Mouse (Mus musculus): ENCODE measurements at regions not wholly inside any gene's neighbourhood (a gene's known extent, or its start where the extent isn't known, plus 50 kb on each side); places are given as distances from the start of the nearest gene placed in this dataset.

GRCm38 (mm10) chr2:50704297-50704696 is 407.7 kb upstream of the Mmadhc start:
- H3K9ac ChIP-seq (ENCODE audit: low read length): no peak overlapping the region
- ATAC-seq (ENCODE audit: insufficient number of reproducible peaks, insufficient read depth, low FRiP score, low read depth): peak; percentile 56
- H3K4me2 ChIP-seq (ENCODE audit: low read length): no peak overlapping the region
- H3K9me3 ChIP-seq (ENCODE audit: control insufficient read depth, low read length): no peaks in the 10 kb centered on the region
- H3K4me1 ChIP-seq (ENCODE audit: control insufficient read depth in 2 of 2, insufficient read depth in 2 of 2, low read length in 2 of 2): peaks cover 6 to 12% of the 10 kb centered on the region in 2 experiments
- WGBS: 36% methylated on average over 3 of the region's 3 CpGs
- no peaks in the 10 kb centered on the region for H3K36me3 ChIP-seq (ENCODE audit: control insufficient read depth, insufficient read depth, low read length)
- peak overlapping the region in 1 of 2 experiments; percentile 28; a peak in 1 of 4 replicates for H3K27ac ChIP-seq (replicated peaks in 1 of 2; ENCODE audit: control insufficient read depth in 1 of 2, insufficient read depth in 1 of 2, low read depth in 2 of 2, low read length in 2 of 2)
- H3K27me3 ChIP-seq (ENCODE audit: control insufficient read depth, insufficient read depth, low read length): no peaks in the 10 kb centered on the region
- H3K4me3 ChIP-seq (ENCODE audit: control insufficient read depth in 1 of 2, insufficient read depth in 1 of 2, low read depth in 1 of 2, low read length in 2 of 2): no peak overlapping the region

- Histone ChIP-seq H3K4me2 (ENCODE audit: low read length) (no peak overlapping the region), H3K9me3 (ENCODE audit: control insufficient read depth, low read length) (no peaks in the 10 kb centered on the region), H3K4me3 (ENCODE audit: control insufficient read depth in 1 of 2, insufficient read depth in 1 of 2, low read depth in 1 of 2, low read length in 2 of 2) (no peak overlapping the region), H3K27me3 (ENCODE audit: control insufficient read depth, insufficient read depth, low read length) (no peaks in the 10 kb centered on the region), H3K9ac (ENCODE audit: low read length) (no peak overlapping the region), H3K36me3 (ENCODE audit: control insufficient read depth, insufficient read depth, low read length) (no peaks in the 10 kb centered on the region), H3K27ac (replicated peaks in 1 of 2; ENCODE audit: control insufficient read depth in 1 of 2, insufficient read depth in 1 of 2, low read depth in 2 of 2, low read length in 2 of 2) (no peak overlapping the region), H3K4me1 (ENCODE audit: control insufficient read depth in 2 of 2, insufficient read depth in 2 of 2, low read length in 2 of 2) (peaks cover 6 to 12% of the 10 kb centered on the region in 2 experiments)
- no peak for ATAC-seq (ENCODE audit: insufficient number of reproducible peaks, insufficient read depth, low FRiP score, low read depth)
- 87% methylated on average over 15 of the region's 15 CpGs for WGBS
Measured at GRCm38 (mm10) chr2:50702584-50703450, 406.2 kb upstream of the Mmadhc start.

GRCm38 (mm10) chr2:50698841-50699240 is 402.2 kb upstream of the Mmadhc start:
- H3K4me3 ChIP-seq (ENCODE audit: control insufficient read depth in 1 of 2, insufficient read depth in 1 of 2, low read depth in 1 of 2, low read length in 2 of 2): no peak overlapping the region

GRCm38 (mm10) chr2:50696575-50696974 is 400.0 kb upstream of the Mmadhc start:
- Histone ChIP-seq H3K4me2 (ENCODE audit: low read length) (no peak overlapping the region), H3K4me1 (ENCODE audit: control insufficient read depth in 2 of 2, insufficient read depth in 2 of 2, low read length in 2 of 2) (peaks cover 6 to 9% of the 10 kb centered on the region in 2 experiments), H3K9ac (ENCODE audit: low read length) (no peak overlapping the region), H3K36me3 (ENCODE audit: control insufficient read depth, insufficient read depth, low read length) (no peaks in the 10 kb centered on the region), H3K4me3 (ENCODE audit: control insufficient read depth in 1 of 2, insufficient read depth in 1 of 2, low read depth in 1 of 2, low read length in 2 of 2) (no peak overlapping the region), H3K27ac (replicated peaks in 1 of 2; ENCODE audit: control insufficient read depth in 1 of 2, insufficient read depth in 1 of 2, low read depth in 2 of 2, low read length in 2 of 2) (no peak overlapping the region), H3K9me3 (ENCODE audit: control insufficient read depth, low read length) (no peaks in the 10 kb centered on the region), H3K27me3 (ENCODE audit: control insufficient read depth, insufficient read depth, low read length) (no peaks in the 10 kb centered on the region)
- no peak for ATAC-seq (ENCODE audit: insufficient number of reproducible peaks, insufficient read depth, low FRiP score, low read depth)

More at GRCm38 (mm10) chr2:50698841-50699240, 402.2 kb upstream of the Mmadhc start:
- Histone ChIP-seq H3K4me1 (ENCODE audit: control insufficient read depth in 2 of 2, insufficient read depth in 2 of 2, low read length in 2 of 2) (peaks cover 6 to 9% of the 10 kb centered on the region in 2 experiments), H3K9me3 (ENCODE audit: control insufficient read depth, low read length) (no peaks in the 10 kb centered on the region), H3K27ac (replicated peaks in 1 of 2; ENCODE audit: control insufficient read depth in 1 of 2, insufficient read depth in 1 of 2, low read depth in 2 of 2, low read length in 2 of 2) (no peak overlapping the region), H3K9ac (ENCODE audit: low read length) (no peak overlapping the region), H3K27me3 (ENCODE audit: control insufficient read depth, insufficient read depth, low read length) (no peaks in the 10 kb centered on the region), H3K36me3 (ENCODE audit: control insufficient read depth, insufficient read depth, low read length) (no peaks in the 10 kb centered on the region), H3K4me2 (ENCODE audit: low read length) (no peak overlapping the region)
- WGBS: 71% methylated on average over 6 of the region's 6 CpGs
- ATAC-seq (ENCODE audit: insufficient number of reproducible peaks, insufficient read depth, low FRiP score, low read depth): no peak

- WGBS: 53% methylated on average over 2 of the region's 2 CpGs
- H3K27me3 ChIP-seq (ENCODE audit: control insufficient read depth, insufficient read depth, low read length): no peaks in the 10 kb centered on the region
- no peak overlapping the region for H3K27ac ChIP-seq (replicated peaks in 1 of 2; ENCODE audit: control insufficient read depth in 1 of 2, insufficient read depth in 1 of 2, low read depth in 2 of 2, low read length in 2 of 2)
- H3K9ac ChIP-seq (ENCODE audit: low read length): no peak overlapping the region
- no peaks in the 10 kb centered on the region for H3K9me3 ChIP-seq (ENCODE audit: control insufficient read depth, low read length)
- no peak overlapping the region for H3K4me3 ChIP-seq (ENCODE audit: control insufficient read depth in 1 of 2, insufficient read depth in 1 of 2, low read depth in 1 of 2, low read length in 2 of 2)
- no peaks in the 10 kb centered on the region for H3K36me3 ChIP-seq (ENCODE audit: control insufficient read depth, insufficient read depth, low read length)
- H3K4me2 ChIP-seq (ENCODE audit: low read length): no peak overlapping the region
- peaks cover 6 to 9% of the 10 kb centered on the region in 2 experiments; a peak in 3 of 4 replicates for H3K4me1 ChIP-seq (ENCODE audit: control insufficient read depth in 2 of 2, insufficient read depth in 2 of 2, low read length in 2 of 2)
- ATAC-seq (ENCODE audit: insufficient number of reproducible peaks, insufficient read depth, low FRiP score, low read depth): no peak
Measured at GRCm38 (mm10) chr2:50694849-50695248, 398.2 kb upstream of the Mmadhc start.

GRCm38 (mm10) chr2:50693784-50694350 is 397.3 kb upstream of the Mmadhc start:
- H3K9ac ChIP-seq (ENCODE audit: low read length): no peak overlapping the region
- no peaks in the 10 kb centered on the region for H3K27me3 ChIP-seq (ENCODE audit: control insufficient read depth, insufficient read depth, low read length)
- WGBS: 85% methylated on average over 7 of the region's 7 CpGs
- no peaks in the 10 kb centered on the region for H3K36me3 ChIP-seq (ENCODE audit: control insufficient read depth, insufficient read depth, low read length)
- no peak overlapping the region for H3K27ac ChIP-seq (replicated peaks in 1 of 2; ENCODE audit: control insufficient read depth in 1 of 2, insufficient read depth in 1 of 2, low read depth in 2 of 2, low read length in 2 of 2)
- no peak overlapping the region for H3K4me2 ChIP-seq (ENCODE audit: low read length)
- H3K9me3 ChIP-seq (ENCODE audit: control insufficient read depth, low read length): no peaks in the 10 kb centered on the region
- peaks cover 6 to 9% of the 10 kb centered on the region in 2 experiments; a peak in 3 of 4 replicates for H3K4me1 ChIP-seq (ENCODE audit: control insufficient read depth in 2 of 2, insufficient read depth in 2 of 2, low read length in 2 of 2)
- H3K4me3 ChIP-seq (ENCODE audit: control insufficient read depth in 1 of 2, insufficient read depth in 1 of 2, low read depth in 1 of 2, low read length in 2 of 2): no peak overlapping the region
- ATAC-seq (ENCODE audit: insufficient number of reproducible peaks, insufficient read depth, low FRiP score, low read depth): no peak

- H3K27me3 ChIP-seq (ENCODE audit: control insufficient read depth, insufficient read depth, low read length): no peaks in the 10 kb centered on the region
- H3K4me1 ChIP-seq (ENCODE audit: control insufficient read depth in 2 of 2, insufficient read depth in 2 of 2, low read length in 2 of 2): peaks cover 13 to 16% of the 10 kb centered on the region in 2 experiments
- no peak overlapping the region for H3K4me3 ChIP-seq (ENCODE audit: control insufficient read depth in 1 of 2, insufficient read depth in 1 of 2, low read depth in 1 of 2, low read length in 2 of 2)
- no peak overlapping the region for H3K27ac ChIP-seq (replicated peaks in 1 of 2; ENCODE audit: control insufficient read depth in 1 of 2, insufficient read depth in 1 of 2, low read depth in 2 of 2, low read length in 2 of 2)
- no peak overlapping the region for H3K9ac ChIP-seq (ENCODE audit: low read length)
- H3K9me3 ChIP-seq (ENCODE audit: control insufficient read depth, low read length): no peaks in the 10 kb centered on the region
- 47% methylated on average over 11 of the region's 11 CpGs for WGBS
- no peaks in the 10 kb centered on the region for H3K36me3 ChIP-seq (ENCODE audit: control insufficient read depth, insufficient read depth, low read length)
- H3K4me2 ChIP-seq (ENCODE audit: low read length): no peak overlapping the region
- no peak for ATAC-seq (ENCODE audit: insufficient number of reproducible peaks, insufficient read depth, low FRiP score, low read depth)
Measured at GRCm38 (mm10) chr2:50690120-50691103, 393.8 kb upstream of the Mmadhc start.

Measured in heart, embryonic 14.5 days (tissue).